Mouse (Mus musculus): ENCODE measurements around the gene Hook2. TPM values are rescaled to one million over a fixed set of nuclear protein-coding genes. Genes with fewer than 3 reads are reported as not detected.

Hook2 gene
- total and polyA plus RNA-seq, 3 experiments: 7.1 to 24.7 (median 9.8) TPM

DNA sequence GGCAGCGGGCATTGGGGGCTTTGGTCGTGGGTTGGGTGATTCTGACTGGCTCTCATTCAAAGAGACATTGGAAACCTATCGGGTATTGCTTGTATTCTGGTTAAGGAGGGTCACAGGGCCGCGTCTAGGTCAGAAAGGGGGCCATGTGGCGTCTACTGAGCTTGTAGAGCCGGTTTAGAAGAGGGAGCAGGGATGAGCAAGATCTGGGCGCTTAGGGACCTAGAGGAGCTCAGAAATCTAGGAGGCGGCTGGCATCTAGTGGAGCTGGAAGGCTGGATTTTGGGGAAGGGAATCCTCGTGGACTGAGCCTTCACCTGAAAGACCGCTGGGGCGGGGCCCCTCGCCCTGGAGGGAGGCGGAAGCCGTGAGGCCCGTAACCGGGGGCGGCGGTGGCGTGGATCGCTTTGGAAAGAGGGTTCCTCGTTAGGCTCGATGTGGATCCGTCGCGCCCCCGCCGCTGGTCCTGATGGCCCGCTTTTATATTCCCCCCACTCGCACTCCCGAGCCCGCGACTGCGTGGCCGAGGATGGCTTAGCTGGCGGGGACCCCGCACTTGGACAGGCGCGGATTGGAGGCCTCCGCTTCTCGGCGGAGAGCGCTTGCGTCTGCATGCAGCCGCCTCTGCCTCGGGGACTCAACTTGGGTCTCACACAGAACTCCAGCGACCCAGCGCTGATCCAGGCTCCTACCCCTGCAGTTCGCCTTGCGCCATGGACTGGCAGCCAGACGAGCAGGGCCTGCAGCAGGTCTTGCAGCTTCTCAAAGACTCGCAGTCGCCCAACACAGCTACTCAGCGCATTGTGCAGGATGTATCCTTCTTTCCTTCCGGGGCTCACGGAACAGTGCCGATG lies 47.5 kb downstream of the Hook2 start (continued):
- TF ChIP-seq GABPA (IDR thresholded peaks at IDR 0.05; ENCODE audit: insufficient replicate concordance, low read depth, low read length) (no peak), ZMIZ1 (IDR thresholded peaks at IDR 0.05; ENCODE audit: low read depth, low read length) (no peak), RAD21 (IDR thresholded peaks at IDR 0.05; ENCODE audit: low read depth, low read length) (no peak), CHD2 (IDR thresholded peaks at IDR 0.05; ENCODE audit: low read length) (no peak), HCFC1 (IDR thresholded peaks at IDR 0.05; ENCODE audit: low read depth, low read length) (peak; percentile 59), NRF1 (IDR thresholded peaks at IDR 0.05; ENCODE audit: low read depth, low read length) (peak; percentile 30; the same call in 1 of the 2 replicates), ZC3H11A (IDR thresholded peaks at IDR 0.05; ENCODE audit: low read depth, low read length) (no peak), ZNF384 (IDR thresholded peaks at IDR 0.05; ENCODE audit: low read depth, low read length) (no peak), SMC3 (IDR thresholded peaks at IDR 0.05; ENCODE audit: low read depth, low read length) (no peak), USF2 (conservative IDR thresholded peaks at IDR 0.05; ENCODE audit: low read depth, low read length) (no peak), CHD1 (IDR thresholded peaks at IDR 0.05; ENCODE audit: low read depth, low read length) (no peak), ZKSCAN1 (IDR thresholded peaks at IDR 0.05; ENCODE audit: borderline replicate concordance, low read depth, low read length) (no peak), IRF4 (IDR thresholded peaks at IDR 0.05; ENCODE audit: low read depth, low read length) (no peak), ELF1 (IDR thresholded peaks at IDR 0.05; ENCODE audit: low read depth, low read length) (peak; percentile 47; the same call in 1 of the 2 replicates), PAX5 (IDR thresholded peaks at IDR 0.05; ENCODE audit: low read length) (no peak), MAZ (IDR thresholded peaks at IDR 0.05; ENCODE audit: low read depth, low read length) (peak; percentile 74; the same call in 1 of the 2 replicates), SIN3A (IDR thresholded peaks at IDR 0.05; ENCODE audit: low read length) (no peak; the same call in 1 of the 2 replicates), TCF12 (IDR thresholded peaks at IDR 0.05; ENCODE audit: low read depth, low read length) (0 out of 2 replicates have a peak, but pooled peaks have one; percentile 44)

- no peak overlapping the region for H3K4me3 ChIP-seq (replicated peaks in 1 of 3; ENCODE audit: low read depth in 2 of 3, low read length in 2 of 3, poor library complexity in 1 of 3)
- DNase-seq (ENCODE audit: extremely low read depth): no peak
- dilution Hi-C loops (cut with MboI; ENCODE audit: extremely low pct_ligation_motif_present, extremely low pct_unique_long_range_greater_than_20kb, low sequenced_read_pairs): no loop called here
- no peak overlapping the region for H3K9ac ChIP-seq (ENCODE audit: insufficient read depth, low read depth)
- peaks cover 76 to 89% of the 10 kb centered on the region in 2 experiments for H3K36me3 ChIP-seq (replicated peaks in 1 of 2; ENCODE audit: control insufficient read depth in 1 of 2, insufficient read depth in 1 of 2, low read length in 1 of 2)
- H3K79me2 ChIP-seq (replicated peaks; ENCODE audit: control insufficient read depth, extremely low read depth, insufficient read depth, poor library complexity, severe bottlenecking): peaks cover 51% of the 10 kb centered on the region
- in situ Hi-C loops (cut with MboI; ENCODE audit: low pct_ligation_motif_present, low pct_unique_long_range_greater_than_20kb, low sequenced_read_pairs): no loop called here
- H3K27me3 ChIP-seq (replicated peaks): no peaks in the 10 kb centered on the region
- no peak overlapping the region for H3K4me2 ChIP-seq (ENCODE audit: insufficient read depth, low read depth, poor library complexity, severe bottlenecking)
- H3K9me3 ChIP-seq (replicated peaks; ENCODE audit: low read length): no peaks in the 10 kb centered on the region
- no peak for TF ChIP-seq UBTF (IDR thresholded peaks at IDR 0.05; ENCODE audit: low read depth, low read length)
- TF ChIP-seq JUND (conservative IDR thresholded peaks at IDR 0.05; ENCODE audit: low read depth, low read length): no peak
- no peak for TF ChIP-seq USF2 (conservative IDR thresholded peaks at IDR 0.05; ENCODE audit: low read depth, low read length)
- no peak for TF ChIP-seq KAT2A (IDR thresholded peaks at IDR 0.05; ENCODE audit: insufficient replicate concordance, low read length)
- TF ChIP-seq MYC (IDR thresholded peaks at IDR 0.05; ENCODE audit: low read depth, low read length): no peak
- TF ChIP-seq EP300 (IDR thresholded peaks at IDR 0.05; ENCODE audit: low read length): no peak
- no peak for TF ChIP-seq E2F4 (IDR thresholded peaks at IDR 0.05; ENCODE audit: insufficient replicate concordance, low read depth, low read length)
- TF ChIP-seq TCF12 (IDR thresholded peaks at IDR 0.05; ENCODE audit: low read depth, low read length): no peak
- TF ChIP-seq MEF2A (IDR thresholded peaks at IDR 0.05; ENCODE audit: borderline replicate concordance, low read depth, low read length): no peak
- no peak for TF ChIP-seq POLR2A (IDR thresholded peaks at IDR 0.05; ENCODE audit: low read depth, low read length)
- TF ChIP-seq TBP (conservative IDR thresholded peaks at IDR 0.05; ENCODE audit: low read depth, low read length): no peak
- no peak for TF ChIP-seq CHD1 (IDR thresholded peaks at IDR 0.05; ENCODE audit: low read depth, low read length)
- TF ChIP-seq ETS1 (conservative IDR thresholded peaks at IDR 0.05; ENCODE audit: low read depth, low read length): no peak
- no peak for TF ChIP-seq CHD2 (IDR thresholded peaks at IDR 0.05; ENCODE audit: low read length)
- TF ChIP-seq ZMIZ1 (IDR thresholded peaks at IDR 0.05; ENCODE audit: low read depth, low read length): no peak
- TF ChIP-seq SMC3 (IDR thresholded peaks at IDR 0.05; ENCODE audit: low read depth, low read length): no peak
- no peak for TF ChIP-seq ZKSCAN1 (IDR thresholded peaks at IDR 0.05; ENCODE audit: borderline replicate concordance, low read depth, low read length)
- no peak overlapping the region for H3K27ac ChIP-seq (ENCODE audit: insufficient read depth, low read depth)
- peaks cover 3 to 29% of the 10 kb centered on the region in 2 experiments for H3K4me1 ChIP-seq (ENCODE audit: control insufficient read depth in 1 of 2, insufficient read depth in 2 of 2)
Observed at GRCm38 (mm10) chr8:85043619-85044018, 53.2 kb downstream of the Hook2 start.
